Mouse (Mus musculus): Measurements from ENCODE around the gene Ndufa3. TPM values are rescaled to one million over a fixed set of nuclear protein-coding genes. Genes with fewer than 3 reads are reported as not detected.
"Not testable (repeated sequence)": the region's sequence is repeated elsewhere in the genome, so short reads cannot be mapped to it uniquely, and the experiment has no call there.

Ndufa3 gene
- 231 and 311 TPM in 2 replicates for polyA plus RNA-seq (2012; rRNA removed)

DNA sequence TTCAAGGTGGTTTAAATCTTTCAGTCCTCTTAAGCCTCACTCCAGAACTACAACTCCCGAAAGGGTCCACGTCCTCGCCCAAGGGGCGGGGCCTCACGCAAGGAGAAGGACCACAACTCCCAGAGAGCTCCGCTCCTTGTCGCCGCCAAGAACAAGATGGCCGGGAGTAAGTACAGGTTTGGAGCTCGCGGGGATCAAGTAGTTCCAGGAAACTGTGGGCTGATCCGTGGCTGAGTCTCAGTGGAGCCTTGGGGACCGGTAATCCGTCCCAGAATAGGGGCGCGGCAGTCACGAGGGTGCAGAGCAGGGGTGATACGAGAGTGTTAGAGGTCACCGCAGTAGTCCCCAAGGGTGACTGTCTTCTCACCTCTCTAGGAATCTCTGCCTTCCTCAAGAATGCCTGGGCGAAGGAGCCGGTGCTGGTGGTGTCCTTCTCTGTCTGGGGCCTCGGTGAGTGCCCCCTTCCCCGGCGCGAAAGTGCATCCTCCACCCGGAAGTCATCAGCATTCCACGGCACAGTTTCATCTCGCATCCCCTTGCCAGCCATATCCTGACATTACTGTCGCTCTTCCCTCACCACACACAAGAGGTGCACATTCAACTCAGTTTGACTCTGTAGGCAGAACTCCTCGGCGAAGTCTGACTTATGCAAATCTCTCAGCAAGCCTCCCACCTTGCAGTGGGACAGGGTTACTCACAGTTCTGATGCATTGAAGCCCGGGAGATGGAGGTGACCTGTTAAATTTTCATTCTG lies at the start of gene Ndufa3:
Ndufa3 (plus strand) TSS at position 132 of the 754 bp plus-strand sequence.
- Histone ChIP-seq H3K27me3 (ENCODE audit: control insufficient read depth, insufficient read depth, low read length) (no peaks in the 10 kb centered on the region), H3K4me1 (replicated peaks; ENCODE audit: control insufficient read depth, insufficient read depth, low read length) (peaks cover 4% of the 10 kb centered on the region)
- 1% methylated on average over 32 of the region's 32 CpGs for WGBS

DNA sequence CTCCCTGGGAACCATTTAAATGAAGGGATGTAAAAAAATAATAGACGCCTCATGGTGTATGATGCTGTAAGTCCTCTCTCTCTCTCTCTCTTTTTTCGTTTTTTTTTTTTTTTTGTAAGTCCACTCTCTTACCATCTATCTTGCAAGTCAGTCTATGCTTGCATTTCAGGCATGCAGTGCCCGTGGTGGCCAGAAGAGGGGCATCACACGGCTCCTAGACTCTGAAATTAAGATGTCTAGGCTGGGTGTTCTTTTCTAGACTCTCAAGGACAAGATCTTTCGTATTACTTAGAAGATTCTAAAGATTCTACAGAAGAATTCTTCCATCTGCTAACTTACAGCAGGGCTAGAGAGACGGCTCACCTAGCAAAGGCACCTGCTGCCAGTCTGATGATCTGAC lies 47.4 kb upstream of the Ndufa3 start:
- H3K27ac ChIP-seq (ENCODE audit: control insufficient read depth, insufficient read depth, low read length): no peak overlapping the region
- no peak for DNase-seq
- H3K27me3 ChIP-seq (ENCODE audit: control insufficient read depth, insufficient read depth, low read length): no peaks in the 10 kb centered on the region
- H3K36me3 ChIP-seq (ENCODE audit: control insufficient read depth, insufficient read depth, low read length): no peaks in the 10 kb centered on the region
- H3K4me1 ChIP-seq (replicated peaks; ENCODE audit: control insufficient read depth, insufficient read depth, low read length): no peaks in the 10 kb centered on the region
- TF ChIP-seq POLR2A (IDR thresholded peaks at IDR 0.05; ENCODE audit: control insufficient read depth, extremely low read depth, insufficient read depth, low read length, poor library complexity): no peak
- TF ChIP-seq CTCF (IDR thresholded peaks at IDR 0.05; ENCODE audit: borderline replicate concordance, control insufficient read depth, extremely low read depth, insufficient read depth, low read length, poor library complexity): no peak
- 72% methylated on average over 6 of the region's 6 CpGs for WGBS
- H3K4me3 ChIP-seq (ENCODE audit: control insufficient read depth, insufficient read depth, low read length): no peak overlapping the region

More for the DNA sequence above, at the start of gene Ndufa3:
- DNase-seq: peak; percentile 90
- Histone ChIP-seq H3K4me3 (ENCODE audit: control insufficient read depth, insufficient read depth, low read length) (peak within 1 kb of the TSS; percentile 68), H3K27ac (ENCODE audit: control insufficient read depth, insufficient read depth, low read length) (peak within 1 kb of the TSS; percentile 9), H3K36me3 (ENCODE audit: control insufficient read depth, insufficient read depth, low read length) (peaks cover 14% of the 10 kb centered on the region; the same call in 1 of the 2 replicates)
- TF ChIP-seq POLR2A (IDR thresholded peaks at IDR 0.05; ENCODE audit: control insufficient read depth, extremely low read depth, insufficient read depth, low read length, poor library complexity): peak; percentile 56
- TF ChIP-seq CTCF (IDR thresholded peaks at IDR 0.05; ENCODE audit: borderline replicate concordance, control insufficient read depth, extremely low read depth, insufficient read depth, low read length, poor library complexity): no peak

DNA sequence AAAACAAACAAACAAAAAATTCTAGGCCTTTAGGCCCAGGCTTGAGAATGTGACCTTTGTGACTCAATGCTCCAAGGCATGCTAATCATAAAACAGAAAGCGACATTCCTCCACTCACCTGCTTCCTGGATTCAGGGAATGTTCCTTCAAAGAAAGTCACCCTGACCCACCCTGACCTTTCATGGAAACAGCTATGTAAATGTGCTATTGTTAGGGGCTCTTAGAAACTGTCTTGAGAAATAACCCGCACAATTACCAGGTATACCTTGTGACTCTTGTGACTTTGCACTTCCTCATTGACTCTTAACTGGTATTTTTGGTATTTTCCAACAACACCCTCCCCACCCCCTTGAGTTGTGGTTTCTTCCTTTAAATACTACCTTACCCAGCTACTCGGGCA lies 46.6 kb upstream of the Ndufa3 start:
- not testable (repeated sequence) for H3K4me3 ChIP-seq (ENCODE audit: control insufficient read depth, insufficient read depth, low read length); DNase-seq; H3K27me3 ChIP-seq (ENCODE audit: control insufficient read depth, insufficient read depth, low read length); H3K4me1 ChIP-seq (replicated peaks; ENCODE audit: control insufficient read depth, insufficient read depth, low read length); H3K27ac ChIP-seq (ENCODE audit: control insufficient read depth, insufficient read depth, low read length); H3K36me3 ChIP-seq (ENCODE audit: control insufficient read depth, insufficient read depth, low read length)
- WGBS: 70% methylated on average over 3 of the region's 3 CpGs

GRCm38 (mm10) chr7:3571847-3572246 lies 45.3 kb upstream of the Ndufa3 start:
- no peak for DNase-seq
- no peaks in the 10 kb centered on the region for H3K27me3 ChIP-seq (ENCODE audit: control insufficient read depth, insufficient read depth, low read length)
- H3K36me3 ChIP-seq (ENCODE audit: control insufficient read depth, insufficient read depth, low read length): no peaks in the 10 kb centered on the region
- TF ChIP-seq POLR2A (IDR thresholded peaks at IDR 0.05; ENCODE audit: control insufficient read depth, extremely low read depth, insufficient read depth, low read length, poor library complexity) (no peak), CTCF (IDR thresholded peaks at IDR 0.05; ENCODE audit: borderline replicate concordance, control insufficient read depth, extremely low read depth, insufficient read depth, low read length, poor library complexity) (no peak)
- no peak overlapping the region for H3K27ac ChIP-seq (ENCODE audit: control insufficient read depth, insufficient read depth, low read length)
- WGBS: 7% methylated on average over 1 of the region's 1 CpGs
- H3K4me3 ChIP-seq (ENCODE audit: control insufficient read depth, insufficient read depth, low read length): no peak overlapping the region
- no peaks in the 10 kb centered on the region for H3K4me1 ChIP-seq (replicated peaks; ENCODE audit: control insufficient read depth, insufficient read depth, low read length)

GRCm38 (mm10) chr7:3574216-3574615 lies 43.0 kb upstream of the Ndufa3 start:
- DNase-seq: no peak
- no peak for TF ChIP-seq CTCF (IDR thresholded peaks at IDR 0.05; ENCODE audit: borderline replicate concordance, control insufficient read depth, extremely low read depth, insufficient read depth, low read length, poor library complexity)
- Histone ChIP-seq H3K27me3 (ENCODE audit: control insufficient read depth, insufficient read depth, low read length) (no peaks in the 10 kb centered on the region), H3K27ac (ENCODE audit: control insufficient read depth, insufficient read depth, low read length) (no peak overlapping the region), H3K4me3 (ENCODE audit: control insufficient read depth, insufficient read depth, low read length) (no peak overlapping the region), H3K36me3 (ENCODE audit: control insufficient read depth, insufficient read depth, low read length) (no peaks in the 10 kb centered on the region), H3K4me1 (replicated peaks; ENCODE audit: control insufficient read depth, insufficient read depth, low read length) (no peaks in the 10 kb centered on the region)
- 63% methylated on average over 5 of the region's 5 CpGs for WGBS

GRCm38 (mm10) chr7:3576354-3577124 lies 40.6 kb upstream of the Ndufa3 start:
- no peak overlapping the region for H3K27ac ChIP-seq (ENCODE audit: control insufficient read depth, insufficient read depth, low read length)
- WGBS: 84% methylated on average over 5 of the region's 5 CpGs
- no peak overlapping the region for H3K4me3 ChIP-seq (ENCODE audit: control insufficient read depth, insufficient read depth, low read length)
- H3K4me1 ChIP-seq (replicated peaks; ENCODE audit: control insufficient read depth, insufficient read depth, low read length): no peaks in the 10 kb centered on the region; the same call in 1 of the 2 replicates
- no peak for DNase-seq
- H3K27me3 ChIP-seq (ENCODE audit: control insufficient read depth, insufficient read depth, low read length): no peaks in the 10 kb centered on the region
- H3K36me3 ChIP-seq (ENCODE audit: control insufficient read depth, insufficient read depth, low read length): no peaks in the 10 kb centered on the region
- no peak for TF ChIP-seq POLR2A (IDR thresholded peaks at IDR 0.05; ENCODE audit: control insufficient read depth, extremely low read depth, insufficient read depth, low read length, poor library complexity)
